Mouse (Mus musculus) spleen, postnatal 4 days (tissue): ENCODE data around the gene Flnb.

ENCODE experiments used
- DNase-seq, 2 experiments: peaks; one replicate each; pipeline ENCODE4 v3.0.0; 2022; ENCODE audit warnings: low spot score in 2 of 2

Gene Flnb

DNA sequence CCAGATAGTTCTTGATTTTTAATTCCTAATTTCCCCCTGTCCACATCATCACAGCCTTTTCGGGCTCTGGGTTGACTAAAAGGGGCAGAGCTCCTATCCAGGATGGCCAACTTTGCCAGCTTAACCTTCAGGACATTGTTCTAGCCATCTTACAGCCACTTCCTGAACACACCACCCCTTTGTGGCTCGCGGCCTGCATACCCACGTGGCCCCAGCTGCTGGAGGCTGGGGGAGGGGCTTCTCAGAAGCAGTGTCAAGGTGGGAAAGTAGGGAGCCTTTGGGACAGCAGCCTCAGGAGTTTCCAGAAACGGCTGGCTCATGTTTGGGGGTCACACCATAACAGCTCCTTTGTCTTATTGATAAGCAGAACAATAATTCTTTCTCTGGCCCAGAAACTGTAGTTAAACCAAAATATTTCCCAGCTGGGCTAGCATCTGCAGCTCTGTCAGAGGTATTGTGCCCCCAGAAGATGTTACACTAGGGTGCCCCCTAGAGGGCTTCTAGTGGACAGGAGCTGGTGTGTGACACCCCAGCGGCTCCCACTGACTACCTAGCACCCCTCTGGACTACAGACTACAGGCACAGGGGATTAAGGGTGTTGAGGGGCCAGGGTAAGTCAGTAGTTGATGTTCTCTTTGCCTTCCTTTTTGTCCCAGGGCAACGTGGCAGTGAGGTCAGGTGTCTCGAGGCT, 126.7 kb downstream of the Flnb start:
- peak in 1 of 2 experiments; percentile 23 for DNase-seq

DNA sequence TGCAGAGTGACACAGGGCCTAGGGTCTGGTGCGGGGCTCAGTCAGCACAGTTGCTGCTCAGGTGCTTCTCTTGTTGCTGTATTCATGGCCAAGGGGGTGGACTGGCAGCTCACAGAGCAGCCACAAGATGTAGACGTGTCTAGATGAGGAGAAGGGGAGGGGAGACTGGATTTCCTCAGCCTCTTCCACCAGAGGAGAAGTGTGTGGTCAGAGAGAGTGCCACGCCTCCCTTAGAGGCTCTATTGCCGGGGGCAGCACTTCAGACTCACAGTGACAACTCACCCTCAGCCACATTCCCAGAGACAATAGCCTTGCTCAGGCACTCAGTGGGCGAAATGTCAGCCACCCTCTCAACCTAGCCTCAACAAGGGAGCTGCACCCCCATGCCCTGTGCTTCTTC, 127.5 kb downstream of the Flnb start:
- no peak for DNase-seq

DNA sequence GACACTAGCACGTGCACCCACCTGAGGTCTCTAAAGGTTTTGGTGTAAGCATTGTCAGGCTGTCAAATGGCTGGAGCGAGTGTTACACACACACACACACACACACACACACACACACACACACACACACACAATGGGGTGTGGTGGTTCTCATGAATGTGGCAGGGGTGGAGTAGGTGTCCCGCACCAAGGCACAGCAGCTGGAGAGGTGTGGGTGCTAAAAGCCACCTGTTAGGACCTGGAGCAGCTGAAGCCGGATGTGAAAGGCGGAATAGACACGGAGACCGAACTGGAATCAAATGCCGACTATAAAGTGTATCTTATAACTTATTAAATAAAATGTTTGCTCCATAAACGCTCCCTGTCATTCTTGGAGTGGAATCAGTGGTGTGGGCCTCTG, 133.5 kb downstream of the Flnb start:
- no peak for DNase-seq

DNA sequence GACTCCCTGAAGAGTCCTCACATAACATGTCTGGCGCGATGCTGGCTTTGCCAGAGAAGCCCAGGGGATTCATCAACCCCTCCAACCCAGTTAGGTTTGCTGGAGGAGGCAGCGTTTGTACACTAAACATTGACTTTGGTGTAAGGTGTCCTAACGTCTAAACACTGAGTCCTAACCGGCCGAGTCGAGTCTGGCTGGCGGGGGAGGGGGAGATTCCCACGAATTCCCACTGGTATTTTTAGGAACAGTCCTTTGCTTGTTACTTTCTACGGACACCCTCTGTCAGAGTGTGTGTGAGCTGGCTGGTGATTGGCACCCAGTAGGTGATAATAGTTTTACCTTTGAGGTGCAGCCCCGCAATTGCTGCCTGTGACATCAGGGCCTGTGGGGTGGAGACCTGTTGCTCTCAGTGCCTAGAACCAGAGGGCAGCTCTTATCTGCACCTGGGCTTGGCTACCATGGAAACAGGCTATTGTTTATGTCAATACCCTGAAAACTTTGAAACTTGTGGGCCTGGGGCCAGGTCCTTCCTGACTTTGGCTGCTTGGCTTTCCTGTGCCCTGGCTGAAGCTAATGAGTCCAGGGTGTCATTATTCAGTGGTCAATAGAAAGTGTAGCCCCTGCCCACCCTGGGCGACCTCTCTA, 135.0 kb downstream of the Flnb start:
- no peak for DNase-seq

DNA sequence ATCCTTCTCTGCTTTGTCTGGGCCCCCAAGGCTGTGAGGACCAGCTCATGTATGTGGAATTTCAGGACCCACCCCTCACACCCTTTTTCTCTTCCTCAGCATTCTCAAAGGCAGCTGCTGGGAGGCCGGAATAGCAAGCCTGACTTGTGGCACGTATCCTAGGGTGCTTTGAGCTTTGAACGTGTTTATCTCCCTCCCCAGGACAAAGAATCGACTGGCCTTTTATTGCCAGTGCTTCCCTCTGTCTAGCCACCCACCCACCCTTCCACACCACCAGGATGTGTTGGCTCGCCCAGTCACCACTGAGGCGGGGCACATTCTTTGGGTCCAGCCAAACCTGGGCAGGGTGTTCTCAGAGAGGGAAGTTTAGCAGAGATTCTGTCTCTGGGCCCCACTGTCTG, 136.3 kb downstream of the Flnb start:
- DNase-seq: no peak

DNA sequence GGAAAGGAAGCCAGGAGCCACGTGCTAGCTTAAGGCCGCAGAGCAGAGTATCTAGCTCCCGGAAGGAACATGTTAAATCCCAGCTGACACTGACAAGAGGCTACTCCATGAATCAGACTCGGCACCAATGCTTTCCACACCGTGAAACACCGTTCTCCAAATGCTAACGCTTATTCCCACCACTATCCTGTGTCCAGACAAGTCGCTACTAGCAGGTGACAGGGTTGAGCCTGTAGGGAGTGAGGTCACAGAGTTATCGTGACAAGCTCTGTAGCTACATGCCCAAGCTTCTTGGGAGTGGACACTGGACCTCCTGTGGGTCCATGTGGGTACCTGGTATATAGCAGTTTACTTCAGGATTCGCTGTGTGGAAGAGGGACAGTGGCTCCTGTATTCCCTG, 138.7 kb downstream of the Flnb start:
- DNase-seq: no peak

DNA sequence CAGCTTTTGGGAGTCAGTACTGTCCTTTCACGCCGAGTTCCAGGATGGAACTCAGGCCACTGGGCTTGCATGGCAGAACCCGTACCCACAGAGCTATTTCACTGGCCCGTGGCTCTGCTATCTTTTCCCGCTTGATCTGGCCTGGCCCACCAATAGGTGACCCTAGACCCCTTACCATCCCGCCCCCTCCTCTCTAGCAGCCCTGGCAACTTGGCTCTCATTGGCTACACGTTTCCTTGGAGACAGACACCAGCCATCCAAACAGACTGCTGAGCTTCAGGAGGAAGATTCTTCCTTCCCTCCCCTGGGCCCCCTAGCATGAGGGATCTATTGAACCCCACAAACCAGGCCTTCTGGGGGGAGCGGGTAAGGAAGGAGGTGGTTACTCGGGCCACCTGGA, 139.3 kb downstream of the Flnb start, which contains the start of gene Gm45521:
Gene Gm45521, plus strand, starts transcription at position 240 of the 400 bp plus-strand sequence.
- no peak for DNase-seq

DNA sequence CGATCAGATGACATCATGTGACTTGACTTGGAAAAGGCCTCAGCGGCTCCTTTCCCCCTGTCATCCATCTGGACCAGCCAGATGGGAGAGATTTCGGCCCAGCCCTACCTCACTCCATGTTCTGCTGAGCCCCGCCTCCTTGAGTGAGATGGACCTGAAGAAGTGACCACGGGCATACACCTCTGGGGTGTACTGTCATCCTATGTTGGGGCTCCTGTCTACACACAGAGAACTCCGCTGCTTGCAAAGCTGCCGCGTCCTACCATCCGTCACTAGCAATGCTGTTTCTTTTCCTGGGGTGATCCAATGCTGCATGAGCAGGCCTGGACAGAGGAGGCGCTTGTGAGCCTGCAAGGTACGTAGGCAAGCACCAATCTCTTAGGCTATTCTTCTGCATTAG, 142.9 kb downstream of the Flnb start:
- DNase-seq: no peak

DNA sequence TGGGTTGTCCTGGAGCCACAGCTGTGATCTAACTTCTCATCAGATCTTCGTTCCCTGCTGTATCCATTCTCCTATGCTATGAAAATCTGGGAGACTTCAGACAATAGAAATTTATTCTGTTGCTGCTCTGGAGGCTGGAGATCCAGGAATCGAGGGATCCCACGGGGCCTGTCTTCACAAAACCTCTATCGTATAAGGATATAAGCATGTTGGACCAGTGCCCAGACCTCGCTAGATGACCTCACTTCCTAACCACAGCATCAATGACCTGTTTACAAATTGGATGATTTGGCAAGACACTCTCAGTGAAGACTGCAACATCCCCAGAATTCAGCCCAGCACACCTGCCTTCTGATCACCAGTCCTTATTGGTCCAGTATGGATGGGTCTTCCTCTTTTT, 144.0 kb downstream of the Flnb start:
- no peak for DNase-seq

DNA sequence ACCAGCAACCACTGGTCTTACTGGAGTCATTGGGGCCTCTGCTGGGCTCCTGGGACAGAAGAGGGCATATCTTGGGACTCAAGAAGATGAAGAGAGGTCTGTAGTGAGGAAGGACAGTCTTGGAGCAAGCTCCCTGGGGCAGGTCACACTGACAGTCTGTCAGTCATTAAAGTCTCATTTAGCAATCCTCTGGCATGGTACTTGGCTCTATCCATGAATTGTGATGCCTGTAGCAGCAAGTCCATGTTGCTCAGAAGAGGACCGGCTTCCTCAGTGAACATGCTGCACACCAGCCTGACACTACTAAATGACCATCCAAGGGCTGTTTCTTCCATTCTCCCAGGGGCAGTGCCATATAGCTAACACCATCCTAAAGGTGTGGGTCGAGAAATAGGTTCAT, 144.9 kb downstream of the Flnb start:
- DNase-seq: no peak

DNA sequence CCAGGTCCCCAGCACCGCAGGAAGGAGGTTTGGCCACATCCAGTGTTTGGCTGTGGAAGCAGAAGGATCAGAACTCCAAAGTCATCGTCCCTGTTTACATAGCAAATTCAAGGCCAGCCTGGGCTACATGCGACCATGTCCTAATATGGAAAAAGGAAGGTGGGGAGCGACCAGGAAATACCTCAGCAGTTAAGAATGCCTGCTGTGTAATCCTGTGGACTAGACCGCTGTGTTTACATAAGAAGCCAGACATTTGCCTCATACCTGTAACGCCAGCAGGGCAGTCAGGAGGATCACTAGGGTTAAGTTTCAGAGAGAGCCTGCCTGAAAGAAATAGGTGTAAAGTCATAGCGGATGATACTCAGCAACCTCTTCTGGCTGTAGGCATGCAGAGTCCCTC, 145.4 kb downstream of the Flnb start:
- DNase-seq: no peak

DNA sequence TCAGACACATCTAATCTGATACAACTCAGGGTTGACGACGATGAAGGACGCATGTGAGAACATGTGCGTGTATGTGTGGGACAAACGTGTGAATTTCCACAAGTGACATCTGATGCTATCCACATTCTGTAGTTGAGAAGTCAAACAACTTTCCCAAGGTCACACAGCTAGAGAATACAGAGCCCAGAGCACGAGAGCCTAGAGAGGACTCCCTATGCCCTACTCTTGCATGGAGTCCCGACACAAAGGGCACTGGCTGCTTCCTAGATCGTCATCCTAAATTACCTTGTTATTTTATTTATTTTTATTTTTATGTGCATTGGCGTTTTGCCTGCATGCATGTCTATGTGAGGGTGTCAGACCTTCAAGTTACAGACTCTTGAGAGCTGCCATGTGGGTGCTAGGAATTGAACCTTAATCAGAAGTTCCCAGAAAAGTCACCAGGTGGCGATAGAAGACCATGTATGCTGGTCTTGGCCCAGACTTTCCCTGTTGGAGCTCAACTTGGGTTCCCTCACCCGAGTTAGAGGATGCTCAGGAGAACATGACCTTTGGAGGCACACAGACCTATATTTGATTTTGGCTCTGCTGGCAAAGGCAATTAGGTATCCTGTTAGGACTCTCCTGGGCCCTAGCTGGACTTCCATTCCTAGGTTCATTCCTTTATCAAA, 146.6 kb downstream of the Flnb start:
- peak; percentile 52 to 77 for DNase-seq

DNA sequence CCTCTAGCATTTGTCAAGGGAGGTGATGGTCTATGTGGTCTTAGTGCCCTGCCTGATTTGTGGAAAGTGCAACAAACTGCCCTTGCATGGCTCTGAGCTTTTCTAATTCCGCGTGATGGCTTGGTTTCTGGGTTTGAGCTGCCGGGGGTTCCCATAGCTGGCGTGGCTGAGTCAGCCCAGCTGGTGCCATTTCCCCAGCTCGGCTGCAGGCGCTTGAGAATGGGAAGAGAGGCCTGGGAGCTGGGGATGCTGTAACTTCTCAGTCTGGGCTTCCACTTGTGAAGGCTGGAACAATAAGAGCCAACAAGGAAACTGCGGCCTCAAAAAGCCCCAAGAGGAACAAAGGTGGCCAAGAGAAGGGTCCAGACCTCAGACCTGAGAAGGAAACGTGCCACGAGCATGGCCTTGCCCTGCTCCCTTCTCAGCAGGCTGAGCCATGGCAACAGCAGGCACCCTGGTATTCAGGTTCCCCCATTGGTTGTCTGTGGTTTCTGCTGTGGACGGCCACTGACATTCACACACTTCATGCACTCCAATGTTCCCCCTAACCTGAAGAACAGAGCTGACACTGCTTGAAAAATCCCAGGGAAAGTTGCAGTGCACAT, 154.2 kb downstream of the Flnb start:
- DNase-seq: no peak

DNA sequence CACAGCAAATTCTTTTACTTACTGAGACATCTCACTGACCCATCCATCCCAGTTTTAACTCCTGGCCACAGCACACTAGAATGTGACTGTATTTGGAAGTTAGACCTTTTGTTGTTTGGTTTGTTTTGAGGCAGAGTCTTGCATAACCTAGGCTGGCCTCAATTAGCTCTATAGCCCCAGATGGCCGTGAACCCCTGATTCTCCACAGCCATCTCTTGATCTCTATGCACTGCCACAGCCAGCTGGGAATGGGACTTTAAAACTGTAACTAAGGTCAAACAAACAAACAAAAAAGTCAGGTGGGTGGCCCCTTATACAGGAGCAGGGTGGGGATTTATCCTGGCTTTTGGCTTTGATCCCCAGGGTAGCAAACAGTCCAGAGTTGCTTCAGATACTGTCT, 156.9 kb downstream of the Flnb start:
- DNase-seq: no peak

DNA sequence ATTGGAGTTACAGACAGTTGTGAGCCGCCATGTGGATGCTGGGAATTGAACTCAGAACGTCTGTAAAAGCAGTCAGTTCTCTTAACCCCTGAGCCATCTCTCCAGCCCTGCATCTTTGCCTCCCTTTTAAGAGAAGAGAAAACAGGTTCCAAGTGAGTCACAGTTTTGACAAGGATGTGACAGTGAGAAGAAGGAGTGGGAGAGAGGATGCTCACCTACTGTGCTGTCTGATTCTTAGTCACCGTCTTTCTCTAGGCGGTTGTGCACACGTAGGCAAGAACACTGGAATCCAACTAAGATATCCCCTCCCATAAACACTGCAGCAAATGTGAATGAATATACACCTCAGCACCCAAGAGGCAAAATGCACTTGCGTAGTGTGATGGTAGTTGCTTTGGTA, 157.4 kb downstream of the Flnb start:
- no peak for DNase-seq

DNA sequence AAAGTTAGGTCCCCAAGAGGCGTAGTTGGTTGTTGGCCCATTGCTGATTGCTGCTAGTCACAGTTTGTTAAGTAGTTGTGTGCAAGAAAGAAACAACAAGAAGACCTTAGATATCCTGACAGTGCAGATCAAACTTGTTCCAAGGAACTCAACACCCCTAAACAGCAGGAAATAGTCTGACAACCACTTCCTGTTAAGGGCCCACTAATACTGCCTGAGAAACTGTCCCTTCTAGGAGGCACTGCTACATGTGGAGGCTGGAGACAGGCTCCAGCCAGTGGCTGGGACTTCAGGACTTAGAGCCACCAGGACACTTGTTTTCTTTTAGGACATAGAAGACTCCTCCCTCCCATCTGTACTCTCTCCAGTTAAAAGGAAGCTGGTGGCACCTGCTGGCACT, 159.7 kb downstream of the Flnb start:
- no peak for DNase-seq

DNA sequence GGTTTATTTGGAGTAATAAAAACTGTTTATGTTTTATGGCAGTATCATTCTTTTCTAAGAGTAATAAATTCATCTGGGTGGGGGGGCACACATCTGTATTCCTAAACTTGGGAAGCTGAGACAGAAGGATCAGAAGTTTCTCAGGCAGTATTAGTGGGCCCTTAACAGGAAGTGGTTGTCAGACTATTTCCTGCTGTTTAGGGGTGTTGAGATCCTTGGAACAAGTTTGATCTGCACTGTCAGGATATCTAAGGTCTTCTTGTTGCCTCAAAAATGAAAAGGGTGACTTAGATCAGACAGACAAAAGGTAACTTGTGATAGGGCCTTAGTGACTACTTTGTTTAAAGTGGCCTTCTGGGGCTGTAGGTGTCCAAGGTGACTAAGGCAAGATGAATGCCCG, 160.4 kb downstream of the Flnb start:
- no peak for DNase-seq

DNA sequence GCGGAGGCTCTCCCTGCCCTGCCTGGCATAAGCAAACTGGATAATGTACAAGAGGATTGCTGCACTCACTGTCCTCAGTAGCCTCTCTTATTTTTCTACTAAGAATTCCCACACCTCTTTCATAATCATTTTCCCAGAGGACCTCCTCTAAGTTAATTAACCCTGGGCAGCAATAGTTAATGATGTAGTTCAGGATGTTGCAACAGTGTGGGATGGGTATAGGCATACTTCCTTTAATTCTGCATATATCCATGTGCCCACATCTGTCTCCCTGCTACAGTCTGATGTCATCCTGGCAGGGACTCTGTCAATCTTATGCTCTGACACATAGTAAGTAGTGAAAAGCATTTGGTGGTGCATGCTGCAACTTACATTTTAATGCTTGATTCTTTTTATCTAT, 163.5 kb downstream of the Flnb start:
- DNase-seq: no peak

DNA sequence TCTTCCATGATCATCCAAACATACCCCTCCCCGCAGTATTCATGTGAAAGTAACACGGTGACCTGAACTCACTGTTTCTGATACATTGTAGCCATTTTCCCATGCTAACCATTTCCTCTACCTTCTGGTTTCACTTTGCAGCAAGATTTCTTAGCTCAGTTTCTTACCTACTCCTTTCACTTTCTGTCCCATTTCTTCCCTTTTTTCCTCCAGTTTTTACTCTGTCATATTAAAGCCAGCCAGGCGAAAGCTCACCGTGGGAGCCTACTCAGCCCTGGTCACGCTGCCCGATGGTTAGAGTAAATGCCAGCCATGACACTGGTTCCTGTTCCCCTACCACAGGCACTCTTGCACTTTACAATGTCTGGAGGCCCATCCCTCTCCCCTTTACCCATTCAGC, 169.2 kb downstream of the Flnb start:
- DNase-seq: no peak

DNA sequence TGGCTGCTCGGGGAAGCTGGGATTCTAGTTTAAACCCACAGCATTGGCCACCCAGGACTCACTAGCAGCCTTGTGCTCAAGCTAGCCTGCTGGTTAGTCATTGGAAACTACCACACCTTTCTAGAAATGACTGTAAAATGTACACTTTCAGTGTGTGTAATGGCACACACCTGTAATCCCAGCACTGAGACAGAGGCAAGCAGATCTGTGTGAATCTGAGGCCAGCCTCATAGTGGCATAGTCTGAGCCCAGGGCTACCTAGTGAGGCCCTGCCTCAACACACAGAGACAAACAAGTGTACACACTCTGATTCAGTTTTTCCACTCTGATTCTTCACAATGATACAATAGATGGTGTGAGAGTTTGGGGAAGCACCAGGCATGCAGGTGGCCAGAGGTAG, 171.6 kb downstream of the Flnb start:
- DNase-seq: no peak

DNA sequence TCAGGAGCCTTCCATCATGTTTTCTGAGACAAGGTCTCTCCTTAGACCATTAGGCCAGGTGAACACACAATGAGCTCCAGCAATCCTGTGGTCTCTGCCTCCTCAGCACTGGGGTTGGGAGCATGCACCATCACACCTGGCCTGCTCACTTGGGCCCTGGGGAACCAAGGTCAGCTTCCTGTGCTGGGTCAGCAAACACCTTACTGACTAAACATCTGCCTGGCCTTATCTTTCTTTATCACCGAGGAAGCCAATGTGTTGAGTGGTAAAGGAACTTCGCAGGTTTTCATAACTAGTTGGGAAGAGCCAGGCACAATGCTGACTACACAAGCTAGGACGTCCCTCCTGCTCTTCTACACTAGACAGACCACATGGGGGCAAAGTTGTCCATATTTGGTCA, 172.2 kb downstream of the Flnb start:
- no peak for DNase-seq

DNA sequence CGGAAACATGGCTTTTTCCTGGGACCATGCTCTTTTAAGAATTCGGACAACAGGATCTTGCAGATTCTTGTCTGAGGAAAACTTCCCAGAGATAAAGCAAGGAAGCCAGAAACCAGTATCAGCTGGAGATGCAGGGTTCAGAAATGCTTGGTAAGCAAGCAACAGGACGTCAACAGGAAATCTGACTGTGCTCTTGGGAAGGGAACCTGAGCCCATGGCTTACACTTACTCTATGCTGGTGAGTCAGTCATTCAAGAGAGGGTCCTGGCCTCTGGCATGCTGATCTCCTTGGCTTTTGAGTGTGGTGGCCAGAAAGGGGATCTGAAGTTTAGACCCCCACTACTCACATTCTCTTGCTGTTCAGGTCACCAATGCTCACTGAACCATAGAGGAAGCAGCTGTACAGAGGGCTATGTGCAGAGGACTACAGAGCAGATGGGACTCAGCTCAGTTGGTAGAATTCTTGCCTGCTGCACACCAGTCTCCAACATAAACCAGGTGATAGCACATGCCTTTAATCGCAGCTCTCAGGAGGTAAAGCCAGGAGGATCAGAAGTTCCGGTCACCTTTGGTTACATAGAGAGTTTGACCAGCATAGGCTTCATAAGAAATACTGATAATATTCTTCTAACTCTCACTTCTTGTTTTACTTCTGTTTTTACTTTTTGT, 173.5 kb downstream of the Flnb start:
- no peak for DNase-seq
